Mouse (Mus musculus): ENCODE results near the gene Ap3b1.

Gene Ap3b1

DNA sequence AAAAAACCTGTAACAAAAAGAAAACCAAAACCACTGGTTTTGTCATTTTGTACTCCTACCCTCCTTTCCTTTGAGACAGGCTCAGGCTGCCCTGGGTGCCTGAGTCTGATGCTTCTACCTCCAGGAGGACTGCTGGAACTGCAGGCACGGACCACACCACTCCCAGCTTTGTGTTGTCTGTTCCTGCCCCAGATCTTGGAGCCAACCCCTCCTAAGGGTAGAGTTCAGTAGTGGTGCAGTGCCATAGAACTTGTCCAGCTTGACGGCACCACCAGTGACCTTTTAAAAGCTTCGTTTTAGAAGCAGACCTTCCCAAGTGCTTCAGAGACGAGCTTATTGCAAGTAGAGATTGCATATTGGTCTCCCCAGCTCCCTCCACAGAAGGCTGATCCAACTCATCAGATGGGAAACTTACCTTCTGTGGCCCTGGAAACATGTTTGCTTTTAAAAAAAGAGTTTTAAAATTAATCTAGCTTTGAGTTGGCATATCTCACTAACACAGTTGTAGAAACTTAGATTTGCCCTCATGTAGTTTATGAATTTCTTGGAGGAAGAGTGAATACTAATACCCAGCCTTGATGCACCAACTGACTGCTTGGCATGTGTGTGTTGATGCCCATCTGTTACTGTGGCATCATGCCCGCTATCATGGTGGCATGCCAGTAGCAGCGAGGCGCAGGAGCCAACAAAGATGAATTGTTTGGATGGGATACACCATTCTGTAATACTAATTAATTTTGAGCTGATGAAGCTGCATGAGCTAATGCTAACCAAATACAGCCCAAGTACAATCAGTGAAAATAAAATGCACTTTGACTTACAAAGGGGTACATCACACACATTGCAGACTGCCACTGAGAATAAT, 17.0 kb downstream of the Ap3b1 start:
- no peak for DNase-seq (ENCODE audit: low read depth, low spot score)

DNA sequence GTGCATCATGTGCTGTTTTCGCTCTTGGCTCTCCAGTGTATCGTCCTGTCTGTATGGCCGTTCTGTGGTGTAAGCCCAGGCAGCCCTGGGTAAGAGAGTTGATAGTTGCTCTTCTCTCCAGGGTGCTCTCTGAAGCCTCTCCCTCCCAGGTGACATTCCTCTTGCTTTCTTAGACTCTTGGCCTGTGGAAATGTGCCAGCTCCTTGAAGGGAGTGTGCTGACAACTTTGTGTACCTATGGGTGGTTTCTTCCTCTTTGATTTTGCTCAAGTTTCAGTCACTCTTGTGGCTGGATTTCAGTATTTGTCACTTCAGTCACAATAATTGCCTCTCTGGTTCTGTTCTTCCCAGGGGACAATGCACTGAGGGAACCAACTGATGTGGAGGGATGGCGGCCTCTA, 20.2 kb downstream of the Ap3b1 start:
- no peak for DNase-seq (ENCODE audit: low read depth, low spot score)

DNA sequence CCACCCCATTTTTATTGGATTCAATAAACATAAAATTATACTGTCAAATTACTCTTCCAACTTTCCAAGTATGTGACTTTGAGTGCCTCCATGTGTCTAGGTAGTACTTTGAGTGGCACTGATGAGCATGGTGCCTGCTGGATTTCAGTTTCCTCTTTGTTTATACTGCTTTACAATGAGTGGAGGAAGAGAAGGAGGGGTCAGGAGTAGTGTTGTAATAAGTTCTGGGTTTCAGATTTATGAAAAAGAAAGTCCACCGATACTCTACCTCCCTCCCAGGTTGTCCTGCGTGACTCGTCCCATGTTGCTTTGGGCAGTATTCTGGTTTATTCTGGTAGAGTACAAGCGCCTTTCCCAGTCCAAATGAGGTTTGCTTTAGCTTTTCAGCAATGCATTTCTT, 22.7 kb downstream of the Ap3b1 start:
- DNase-seq (ENCODE audit: low read depth, low spot score): no peak

DNA sequence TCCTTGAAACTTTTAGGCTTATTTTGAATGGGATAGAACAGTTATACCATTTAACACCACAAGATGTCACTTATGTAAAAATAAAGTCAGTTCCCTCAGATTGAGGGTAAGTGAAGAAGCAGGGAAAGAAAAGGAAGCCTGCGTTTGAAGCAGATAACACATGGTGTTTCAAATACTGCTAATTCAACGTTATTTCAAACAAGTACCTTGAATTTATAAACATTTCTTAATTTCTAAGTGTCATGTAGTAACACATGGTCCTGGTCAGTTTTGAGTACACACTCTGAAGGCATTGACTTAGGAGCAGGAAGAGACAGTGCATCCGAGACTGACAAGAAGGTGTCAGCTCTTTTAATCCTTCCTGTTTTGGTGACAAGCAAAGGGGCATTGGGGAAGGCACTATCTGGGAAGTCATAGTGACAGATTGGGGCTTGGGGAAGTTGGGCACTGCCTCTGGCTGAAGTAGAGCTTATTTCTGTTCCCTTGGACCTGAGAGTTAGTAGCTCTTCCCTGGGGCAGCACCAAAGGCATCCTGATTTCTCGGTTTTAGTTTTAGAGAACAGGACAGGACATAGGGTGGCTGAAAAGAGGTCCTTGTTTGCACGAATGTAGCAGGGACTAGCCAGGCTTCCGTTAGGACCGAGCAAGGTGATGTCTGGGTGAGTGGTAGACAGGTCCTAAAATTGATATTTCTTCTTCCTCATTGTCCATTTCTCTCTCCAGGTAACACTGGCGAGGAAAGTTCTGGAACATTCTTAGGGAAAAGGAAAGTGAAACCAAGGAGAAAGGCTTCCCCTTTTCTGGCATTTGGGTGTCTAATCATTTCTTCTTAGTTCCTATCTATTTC, 23.3 kb downstream of the Ap3b1 start:
- DNase-seq (ENCODE audit: low read depth, low spot score): no peak

DNA sequence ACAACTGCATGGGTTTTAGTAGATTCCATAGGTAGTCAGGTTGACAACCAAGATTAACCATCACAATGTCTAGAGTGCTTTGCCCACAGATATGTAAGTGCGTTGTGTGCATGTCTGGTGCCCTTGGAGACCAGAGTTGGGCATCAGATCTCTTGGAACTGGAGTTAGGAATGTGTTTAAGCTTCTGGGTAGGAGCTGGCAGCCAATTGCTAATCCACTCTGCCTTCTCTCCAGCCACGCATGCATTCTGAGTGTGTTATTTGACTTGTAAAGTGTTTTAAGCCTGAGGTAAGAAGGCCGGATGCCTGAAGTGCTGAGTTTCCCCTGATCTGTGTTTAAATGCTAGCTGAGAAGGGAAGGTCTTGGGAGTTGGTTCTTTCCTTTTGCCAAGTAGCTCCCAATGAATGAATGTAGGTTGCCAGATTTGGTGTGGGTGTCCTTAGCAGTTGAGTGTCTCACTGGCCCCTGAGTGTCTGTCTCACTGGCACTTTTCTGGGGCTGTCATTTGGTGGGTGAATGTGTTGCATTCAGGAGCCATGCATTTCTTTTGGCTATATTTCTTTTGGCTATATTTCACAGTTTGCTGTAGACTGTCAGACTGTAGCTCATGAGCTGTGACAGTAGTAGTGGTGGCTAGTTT, 26.3 kb downstream of the Ap3b1 start:
- no peak for DNase-seq (ENCODE audit: low read depth, low spot score)

DNA sequence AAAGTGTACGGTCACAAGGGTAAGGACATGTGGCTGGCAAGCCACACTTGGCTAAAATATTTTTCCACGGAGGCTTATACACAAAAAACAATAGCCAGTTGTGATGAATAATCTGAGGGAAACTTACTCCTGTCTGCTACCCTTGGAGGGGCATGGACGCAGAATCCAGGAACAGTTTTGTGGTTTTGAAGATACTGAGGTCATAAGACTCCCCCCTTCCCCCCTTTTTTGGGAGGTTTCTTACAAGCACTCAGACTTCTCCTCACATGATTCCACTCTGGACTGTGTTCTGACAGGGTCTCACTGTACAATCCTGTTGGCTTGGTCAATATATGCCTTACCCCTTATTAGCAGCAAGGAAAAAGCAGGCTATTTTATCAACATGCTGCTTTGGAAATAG, 29.8 kb downstream of the Ap3b1 start:
- no peak for DNase-seq (ENCODE audit: low read depth, low spot score)

DNA sequence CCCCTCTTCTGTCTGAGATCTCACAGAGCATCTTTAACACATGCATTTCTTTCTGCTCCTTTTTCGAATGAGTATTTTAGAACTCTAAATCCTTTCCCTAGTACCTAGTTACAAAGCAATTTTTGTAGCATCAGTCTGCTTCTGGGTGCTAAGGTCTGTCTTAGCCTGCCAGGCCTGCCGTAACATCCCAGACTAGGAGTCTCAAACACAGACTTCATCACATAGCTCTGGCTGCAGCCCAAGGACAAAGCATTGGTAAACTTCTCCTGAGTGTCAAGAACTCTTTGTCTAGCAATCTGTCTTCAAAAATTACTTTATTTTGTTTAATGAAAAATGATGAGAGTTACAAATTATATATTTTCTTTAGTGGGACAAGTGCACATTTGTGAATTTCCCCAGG, 30.8 kb downstream of the Ap3b1 start:
- DNase-seq (ENCODE audit: low read depth, low spot score): no peak

DNA sequence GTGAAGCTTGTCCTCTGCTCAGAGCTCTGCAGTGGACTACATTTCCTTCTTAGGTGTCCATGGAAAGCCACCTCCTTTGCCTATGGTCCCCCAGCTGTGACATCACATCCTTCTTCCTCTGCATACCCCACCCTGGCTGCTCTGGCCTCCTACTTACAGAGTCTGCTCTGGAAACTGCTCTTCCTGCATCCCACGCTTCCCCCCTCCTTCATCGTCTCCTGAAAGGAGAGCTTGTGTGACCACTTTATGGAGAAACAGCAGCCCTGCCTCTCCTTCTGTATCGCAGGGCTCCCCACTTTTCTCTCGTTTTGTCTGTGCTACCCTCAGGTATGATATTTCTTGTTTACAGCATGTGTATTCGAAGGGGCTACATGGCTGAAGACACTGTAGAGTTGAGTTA, 33.5 kb downstream of the Ap3b1 start:
- no peak for DNase-seq (ENCODE audit: low read depth, low spot score)

DNA sequence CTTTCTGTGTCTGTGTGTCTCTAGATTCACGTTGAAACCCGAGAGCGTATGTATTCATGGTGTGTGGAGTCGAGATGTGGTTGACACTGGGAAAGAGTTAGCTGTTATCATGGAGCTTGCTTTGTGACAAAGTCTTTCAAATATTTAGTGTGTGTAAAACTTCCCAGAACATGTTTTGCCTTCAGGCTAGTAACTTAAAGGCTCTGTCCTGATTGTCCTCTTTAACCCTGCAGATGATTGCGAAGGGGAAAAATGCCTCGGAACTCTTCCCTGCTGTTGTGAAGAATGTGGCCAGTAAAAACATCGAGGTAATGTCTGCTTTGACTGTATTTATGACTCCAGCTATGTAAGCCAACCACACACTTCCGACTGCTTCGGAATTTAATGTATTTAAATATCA, 35.7 kb downstream of the Ap3b1 start:
- no peak for DNase-seq (ENCODE audit: low read depth, low spot score)

DNA sequence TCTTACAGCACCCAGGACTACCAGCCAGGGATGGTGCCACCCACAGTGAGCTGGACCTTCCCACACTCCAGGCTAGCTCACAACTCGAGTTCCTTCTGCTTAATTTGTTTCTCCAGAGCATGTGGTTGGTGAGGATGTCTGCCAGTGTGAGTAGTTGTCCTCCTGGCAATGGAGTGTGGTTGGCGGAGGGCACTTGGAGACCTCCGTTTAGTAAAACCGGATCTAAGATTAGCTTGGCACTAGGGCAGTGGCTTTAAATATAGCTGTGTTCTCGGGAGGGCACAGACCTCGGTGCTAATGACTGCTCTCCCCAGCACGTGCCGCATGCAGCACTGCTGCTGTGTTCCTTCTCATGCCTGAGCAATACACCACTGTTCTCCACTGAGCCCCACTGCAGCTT, 37.0 kb downstream of the Ap3b1 start:
- no peak for DNase-seq (ENCODE audit: low read depth, low spot score)

DNA sequence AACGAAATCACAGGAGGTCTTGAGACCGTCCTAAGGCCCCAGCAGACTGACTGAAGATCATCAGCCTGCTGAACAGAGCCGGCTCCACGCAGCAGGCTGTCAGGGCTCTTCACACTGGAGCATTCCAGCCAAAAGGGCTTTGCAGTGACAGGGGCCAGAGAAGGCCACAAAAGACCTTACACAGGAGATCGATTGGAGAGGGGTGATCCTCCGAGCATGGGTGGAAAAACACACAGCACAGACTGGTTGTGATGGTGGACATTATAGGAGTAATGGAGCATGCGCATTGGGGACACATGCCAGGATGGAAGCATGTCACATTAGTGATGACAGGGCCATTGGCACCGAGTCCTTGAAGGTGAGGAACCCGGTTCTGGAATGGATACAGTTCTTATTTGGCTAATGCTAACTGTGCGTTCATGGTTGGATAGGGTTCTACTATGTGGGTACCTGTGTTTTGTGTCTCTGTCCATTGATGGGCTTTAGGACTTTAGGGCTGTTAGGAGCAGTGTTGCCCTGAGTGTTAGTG, 37.7 kb downstream of the Ap3b1 start:
- DNase-seq (ENCODE audit: low read depth, low spot score): no peak

DNA sequence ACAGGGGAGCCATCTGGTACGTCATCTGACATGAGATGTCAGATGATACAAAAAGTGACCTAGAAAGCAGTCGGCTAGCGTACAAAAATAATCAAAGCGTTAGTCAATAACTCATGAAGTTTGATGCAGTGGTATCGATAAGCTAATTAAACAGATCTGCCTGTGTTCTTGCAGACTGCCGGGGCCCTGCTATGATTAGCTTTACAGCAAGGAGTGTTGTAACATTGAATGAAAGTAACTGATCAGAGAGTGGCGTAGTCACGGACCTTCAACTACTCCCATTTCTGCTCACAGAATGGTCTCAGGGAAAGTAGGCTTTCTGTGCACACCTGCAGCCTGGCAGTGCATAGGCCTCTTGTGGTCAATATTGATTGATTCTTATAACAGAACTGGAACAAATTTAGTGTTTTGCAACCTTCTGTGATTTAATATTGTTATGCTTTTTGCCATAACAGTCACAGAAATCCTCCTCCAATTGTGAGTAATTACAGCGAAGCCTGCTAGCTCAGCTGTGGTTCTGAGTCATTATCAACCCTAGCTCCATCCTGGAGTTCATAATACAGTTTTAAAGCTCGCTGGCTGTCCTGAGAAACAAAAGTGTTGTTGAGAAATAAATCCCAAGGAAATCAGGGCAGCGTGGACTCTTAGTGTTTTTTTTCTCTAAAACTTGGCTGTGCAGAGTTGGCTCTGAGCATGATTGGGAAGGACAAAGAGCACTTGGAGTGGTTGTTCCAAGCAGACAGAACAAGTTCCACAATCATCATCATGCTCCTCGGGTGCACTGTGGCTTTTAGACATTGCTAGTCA, 40.0 kb downstream of the Ap3b1 start:
- no peak for DNase-seq (ENCODE audit: low read depth, low spot score)

DNA sequence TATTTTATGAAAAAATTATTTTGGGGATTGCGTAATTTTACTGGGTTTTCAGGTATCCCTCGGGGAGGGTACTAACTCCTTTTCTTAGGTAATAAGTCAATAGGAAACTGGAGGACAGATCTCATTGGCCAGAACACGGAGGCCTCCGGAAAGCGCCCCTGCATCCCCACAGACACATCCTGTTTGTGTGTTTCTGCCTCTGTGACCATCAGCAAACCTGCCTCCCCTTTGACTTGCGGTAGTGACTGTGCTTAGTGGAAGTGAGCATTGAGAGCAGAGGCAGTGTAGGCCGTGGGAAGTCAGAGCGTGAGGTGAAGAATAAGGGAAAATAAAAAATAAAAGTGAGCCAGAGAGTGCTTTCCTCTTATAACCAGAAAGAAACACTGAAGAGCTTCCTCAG, 41.7 kb downstream of the Ap3b1 start:
- no peak for DNase-seq (ENCODE audit: low read depth, low spot score)

DNA sequence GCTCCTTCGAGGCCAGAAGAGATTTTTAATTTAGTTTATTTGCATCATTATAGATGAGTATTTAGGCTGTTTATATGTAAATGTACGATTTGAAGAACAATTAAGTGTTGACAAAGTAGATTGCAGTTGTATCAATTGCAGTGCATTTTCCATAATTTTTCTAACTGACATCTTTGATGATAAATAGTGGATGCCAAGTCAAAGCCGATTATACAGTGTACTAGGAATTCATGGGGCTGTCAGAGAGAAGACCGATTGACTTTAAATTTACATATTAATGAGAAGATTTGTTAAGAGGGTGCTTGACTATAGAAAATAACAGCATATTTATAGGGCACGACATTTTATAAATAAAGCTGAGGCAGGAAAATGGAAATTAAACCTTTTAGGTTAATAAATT, 64.8 kb downstream of the Ap3b1 start:
- no peak for DNase-seq (ENCODE audit: low read depth, low spot score)

DNA sequence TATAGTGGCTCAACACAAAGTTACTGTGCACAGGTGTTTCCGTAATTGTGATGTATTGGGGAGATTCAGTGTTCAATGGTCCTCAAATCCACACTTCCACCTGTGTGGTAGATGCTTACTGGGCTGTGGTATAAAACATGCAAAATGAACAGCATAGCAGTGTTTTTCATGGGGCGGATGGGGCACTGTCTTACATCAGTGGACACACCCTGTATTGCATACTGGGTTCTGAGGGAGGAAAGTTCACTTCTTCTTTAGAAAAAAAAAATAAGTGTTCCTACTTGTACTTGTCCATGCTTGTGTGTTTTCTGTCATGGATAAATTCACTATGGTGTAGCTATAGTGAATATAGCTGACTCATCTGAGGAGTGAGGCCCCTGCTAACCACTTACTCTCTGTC, 70.8 kb downstream of the Ap3b1 start:
- DNase-seq (ENCODE audit: low read depth, low spot score): no peak

DNA sequence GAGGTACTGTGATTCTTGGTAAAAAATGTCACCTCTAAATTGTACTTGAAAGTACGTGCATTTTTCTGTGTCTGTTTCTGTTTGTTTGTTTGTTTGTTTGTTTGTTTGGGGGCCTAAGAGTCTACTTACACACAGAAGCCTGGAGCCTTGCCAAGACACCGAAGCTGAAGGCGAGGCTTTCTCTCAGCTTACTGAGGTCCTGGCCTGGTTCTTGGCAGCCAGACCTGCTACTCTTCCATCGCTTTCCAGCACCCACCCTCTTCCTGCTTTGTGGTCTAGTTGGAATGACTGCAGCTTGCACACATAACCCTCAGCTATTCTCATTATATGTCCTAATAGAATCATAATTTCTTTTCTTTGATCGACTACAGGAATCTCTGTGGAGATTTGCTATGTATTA, 80.6 kb downstream of the Ap3b1 start:
- DNase-seq (ENCODE audit: low read depth, low spot score): no peak

DNA sequence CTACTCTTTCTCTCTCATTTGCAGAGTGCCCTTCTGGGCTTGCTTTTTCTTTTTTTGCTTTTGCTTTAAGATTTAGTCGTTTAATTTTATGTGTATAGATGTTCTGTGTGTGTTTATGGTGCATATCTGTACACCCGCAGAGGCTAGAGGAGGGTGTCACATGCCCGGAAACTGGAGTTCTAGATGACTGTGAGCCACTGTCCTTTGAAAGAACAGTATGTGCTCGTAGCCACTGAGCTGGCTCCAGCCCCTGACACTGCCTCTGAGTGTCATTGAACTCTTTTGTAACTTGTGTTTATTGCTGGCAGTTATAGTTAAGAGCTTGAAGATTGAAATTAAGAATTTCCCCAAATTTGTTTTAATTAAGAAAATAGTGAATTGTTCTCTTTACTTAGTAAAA, 82.4 kb downstream of the Ap3b1 start:
- DNase-seq (ENCODE audit: low read depth, low spot score): no peak

DNA sequence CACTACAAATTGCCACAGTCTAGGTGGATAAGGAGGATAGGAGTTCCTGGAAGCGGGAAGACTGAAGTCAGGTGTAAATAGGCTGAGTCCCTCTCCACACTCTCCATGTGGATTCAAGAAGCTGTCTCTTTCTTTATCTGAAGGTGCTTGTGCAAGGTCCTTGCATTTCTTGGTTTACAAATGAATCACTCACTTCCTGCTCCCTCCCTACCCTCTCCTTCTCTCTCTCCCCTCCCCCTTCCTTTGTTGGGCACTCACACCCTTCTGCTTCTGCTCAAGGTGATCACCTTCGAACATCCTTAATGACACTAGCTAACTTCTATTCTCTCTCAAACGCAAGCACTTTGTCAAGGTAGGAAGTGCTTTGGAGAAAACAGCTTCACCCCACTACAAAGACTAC, 84.7 kb downstream of the Ap3b1 start:
- peak; percentile 73 for DNase-seq (ENCODE audit: low read depth, low spot score)

DNA sequence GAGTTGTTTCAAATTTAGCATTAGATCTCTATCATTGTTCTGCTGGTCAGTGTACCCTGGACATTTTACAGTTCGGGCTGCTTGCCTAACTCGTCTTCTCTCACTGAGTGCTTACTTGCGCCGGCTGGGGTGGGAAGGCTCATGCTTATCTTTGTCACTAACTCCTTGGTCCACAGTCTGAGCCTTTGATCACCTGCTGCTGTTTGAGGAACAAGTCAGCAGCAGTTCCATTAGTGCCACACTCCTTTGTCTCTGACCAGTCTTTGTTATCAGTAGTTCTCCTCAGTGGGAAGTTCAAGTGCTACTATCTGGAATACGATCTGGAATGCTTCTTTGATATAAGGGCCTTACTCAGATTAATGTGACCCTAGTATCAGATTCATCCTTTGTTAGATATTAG, 86.3 kb downstream of the Ap3b1 start:
- DNase-seq (ENCODE audit: low read depth, low spot score): no peak

DNA sequence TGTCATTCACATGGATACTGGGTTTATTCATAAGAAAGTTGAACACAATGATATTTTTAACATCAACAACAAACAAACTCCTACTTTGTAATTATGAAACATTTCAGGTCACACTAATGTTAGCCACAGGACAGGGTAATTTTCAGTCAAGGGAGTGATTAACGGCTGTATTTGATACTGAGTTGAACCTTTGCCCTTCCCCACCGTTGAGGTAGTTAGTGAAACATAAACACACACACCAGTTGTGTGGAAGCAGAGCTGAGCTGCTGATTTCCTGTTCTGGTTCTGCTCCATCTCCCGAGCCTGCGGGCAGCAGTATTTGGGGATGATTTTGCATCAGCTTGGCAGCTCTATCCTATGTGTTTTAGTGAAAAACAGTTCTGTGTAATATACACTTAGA, 88.2 kb downstream of the Ap3b1 start:
- DNase-seq (ENCODE audit: low read depth, low spot score): no peak

DNA sequence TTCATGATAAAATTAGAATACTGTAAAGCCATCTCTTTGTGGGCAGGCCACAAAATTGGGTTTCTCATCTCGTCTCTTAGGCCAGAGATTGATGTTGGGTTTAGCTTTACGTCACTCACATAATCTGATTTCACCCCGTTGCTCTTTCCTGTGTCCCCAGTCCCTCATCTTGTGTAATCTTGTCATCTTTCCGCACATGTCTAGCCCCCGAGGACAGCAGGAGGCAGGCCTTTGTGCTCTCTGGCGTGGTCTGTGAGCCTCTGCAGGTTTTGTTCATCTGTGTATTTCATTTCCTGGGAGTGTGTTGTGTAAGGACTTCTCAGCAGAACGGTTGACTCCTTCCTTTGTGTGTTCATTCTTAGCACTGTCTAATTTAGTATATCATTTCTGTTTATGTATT, 90.8 kb downstream of the Ap3b1 start:
- DNase-seq (ENCODE audit: low read depth, low spot score): no peak
